In the genomic region with DNA sequence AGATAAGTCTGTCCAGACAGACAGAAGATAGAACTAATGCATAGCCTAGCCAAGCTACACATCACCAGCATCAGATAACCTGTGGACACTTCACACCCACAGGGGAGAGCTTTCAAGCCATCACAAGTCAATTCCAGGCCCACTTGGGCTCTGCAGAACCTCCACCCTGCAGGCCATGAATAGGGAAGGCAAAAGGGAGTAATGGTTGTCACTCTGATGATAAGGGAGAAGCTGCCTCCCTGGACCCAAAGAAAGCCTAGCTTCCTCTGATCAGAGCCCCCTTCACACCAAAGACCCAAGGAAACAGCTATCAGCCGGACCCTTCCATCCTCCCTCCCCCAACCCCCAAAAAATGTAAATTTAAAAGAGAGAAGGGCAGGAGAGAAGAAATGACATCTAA, we compare ENCODE assay signal across 8 mouse cellular contexts. TPM values are rescaled to one million over a fixed set of nuclear protein-coding genes. Genes with fewer than 3 reads are reported as not detected.
DNase-seq lines count a peak whose midpoint lies in the region; ATAC-seq and TF ChIP-seq lines count a peak whose summit lies in the region.

No protein-coding gene starts in this region.

- H3K36me3 ChIP-seq in kidney, adult 2 months (ENCODE audit: control insufficient read depth, insufficient read depth, low read length): no peaks in the 10 kb centered on the region
- H3K36me3 ChIP-seq in MEL (ENCODE audit: control insufficient read depth in 1 of 2, insufficient read depth in 2 of 2, low read length in 2 of 2) (peaks cover 0 to 25% of the 10 kb centered on the region in 2 experiments; a peak in 2 of 4 replicates), macrophage (ENCODE audit: inconsistent target) (no peaks in the 10 kb centered on the region)
- H3K36me3 ChIP-seq in heart, embryonic 16.5 days (ENCODE audit: control insufficient read depth, insufficient read depth): no peaks in the 10 kb centered on the region

- DNase-seq in kidney, adult 2 months: no peak
- DNase-seq in kidney, adult 8-10 months: no peak
- DNase-seq in MEL (ENCODE audit: low read depth, low spot score): peak; percentile 51
- DNase-seq in frontal cortex, postnatal 36 days (ENCODE audit: low spot score in 2 of 2): no peak
- DNase-seq in ovary, postnatal 14 days (ENCODE audit: low spot score): no peak

- no peak for TF ChIP-seq POLR2A in kidney, adult 2 months (IDR thresholded peaks at IDR 0.05; ENCODE audit: low read depth, low read length)
- TF ChIP-seq POLR2A in MEL (IDR thresholded peaks at IDR 0.05; ENCODE audit: control insufficient read depth in 1 of 2, insufficient read depth in 1 of 2, low read depth in 1 of 2, low read length in 2 of 2, poor library complexity in 1 of 2): no peak

- H3K4me1 ChIP-seq in kidney, adult 2 months (ENCODE audit: control insufficient read depth, insufficient read depth, low read length): peaks cover 13% of the 10 kb centered on the region; the same call in 1 of the 2 replicates
- peaks cover 10 to 19% of the 10 kb centered on the region in 2 experiments for H3K4me1 ChIP-seq in MEL (ENCODE audit: control insufficient read depth in 1 of 2, insufficient read depth in 2 of 2, low read length in 2 of 2)
- H3K4me1 ChIP-seq in heart, embryonic 16.5 days (ENCODE audit: control insufficient read depth, insufficient read depth, low read length): peaks cover 20% of the 10 kb centered on the region

- H3K9me3 ChIP-seq in MEL (replicated peaks; ENCODE audit: insufficient read depth, low read length): no peaks in the 10 kb centered on the region
- no peaks in the 10 kb centered on the region for H3K9me3 ChIP-seq in heart, embryonic 16.5 days (replicated peaks; ENCODE audit: control insufficient read depth, low read length)

- no peak for ATAC-seq in heart, embryonic 16.5 days (replicated peaks; ENCODE audit: extremely low read depth, insufficient read depth, low FRiP score)
- no peak for ATAC-seq in frontal cortex, adult (ENCODE audit: low TSS enrichment)

- H3K79me2 ChIP-seq in MEL (ENCODE audit: control insufficient read depth, insufficient read depth, low read length, poor library complexity) (peaks cover 25% of the 10 kb centered on the region), macrophage (ENCODE audit: inconsistent target) (peaks cover 57% of the 10 kb centered on the region)

- peak overlapping the region; percentile 10 for H3K4me3 ChIP-seq in kidney, adult 2 months (ENCODE audit: insufficient read depth, low read depth, low read length)
- H3K4me3 ChIP-seq in MEL (ENCODE audit: control insufficient read depth in 1 of 2, insufficient read depth in 1 of 2, low read depth in 2 of 2, low read length in 2 of 2): peak overlapping the region; percentile 75 to 90
- peak overlapping the region; percentile 92 for H3K4me3 ChIP-seq in heart, embryonic 16.5 days (ENCODE audit: low read length)
- H3K4me3 ChIP-seq in macrophage (ENCODE audit: inconsistent target): peak overlapping the region; percentile 57

- peak overlapping the region; percentile 75 for H3K9ac ChIP-seq in MEL (ENCODE audit: control insufficient read depth, low read depth, low read length, poor library complexity, severe bottlenecking)
- peak overlapping the region; percentile 96 for H3K9ac ChIP-seq in heart, embryonic 16.5 days (ENCODE audit: low read length)

- TF ChIP-seq EP300 in MEL (IDR thresholded peaks at IDR 0.05; ENCODE audit: low read depth in 1 of 2, low read length in 2 of 2): no peak; a peak in 1 of 4 replicates

- no peak for TF ChIP-seq RAD21 in MEL (IDR thresholded peaks at IDR 0.05; ENCODE audit: low read depth, low read length)

- no peak overlapping the region for H3K27ac ChIP-seq in kidney, adult 2 months (ENCODE audit: insufficient read depth, low read depth, low read length)
- H3K27ac ChIP-seq in MEL (ENCODE audit: control insufficient read depth, low read depth, low read length) (peak overlapping the region; percentile 17; the same call in 1 of the 2 replicates), macrophage (no peak overlapping the region; the same call in 1 of the 2 replicates)
- 0 out of 2 replicates have a peak overlapping the region, but pooled peaks have one; percentile 16 for H3K27ac ChIP-seq in heart, embryonic 16.5 days (ENCODE audit: low read length)

- 43% methylated on average over 1 of the region's 1 CpGs for WGBS in kidney, adult 2 months
- WGBS in heart, embryonic 16.5 days: 44% methylated on average over 1 of the region's 1 CpGs
- 56% methylated on average over 1 of the region's 1 CpGs for WGBS in macrophage (ENCODE audit: missing documents)

- no peak for TF ChIP-seq CTCF in kidney, adult 2 months (conservative IDR thresholded peaks at IDR 0.05; ENCODE audit: insufficient read depth, insufficient read length, low read depth, low read length)
- no peak for TF ChIP-seq CTCF in MEL (IDR thresholded peaks at IDR 0.05 in 2 of 3, conservative IDR thresholded peaks at IDR 0.05 in 1 of 3; ENCODE audit: control insufficient read depth in 1 of 3, insufficient read depth in 1 of 3, low read depth in 2 of 3, low read length in 3 of 3, poor library complexity in 1 of 3, severe bottlenecking in 1 of 3)

- H3K27me3 ChIP-seq in kidney, adult 2 months (replicated peaks; ENCODE audit: control insufficient read depth, insufficient read depth, low read length): no peaks in the 10 kb centered on the region
- no peaks in the 10 kb centered on the region for H3K27me3 ChIP-seq in MEL (ENCODE audit: control insufficient read depth in 1 of 2, insufficient read depth in 2 of 2, low read length in 2 of 2)
- no peaks in the 10 kb centered on the region for H3K27me3 ChIP-seq in heart, embryonic 16.5 days (ENCODE audit: control insufficient read depth, insufficient read depth, low read length)

- peak overlapping the region; percentile 67 for H3K4me2 ChIP-seq in heart, embryonic 16.5 days (ENCODE audit: low read depth, low read length)

TF ChIP-seq in MEL, 35 proteins besides CTCF, POLR2A, EP300 and RAD21:
- TF ChIP-seq E2F4 (IDR thresholded peaks at IDR 0.05; ENCODE audit: borderline replicate concordance, low read depth, low read length) (no peak), GATA1 (IDR thresholded peaks at IDR 0.05; ENCODE audit: low read depth, low read length) (0 out of 2 replicates have a peak, but pooled peaks have one; percentile 6)

RNA-seq across cellular contexts. Expression of gene Ralgapa2, which starts 1.4 kb away (rescaled TPM):
- polyA plus RNA-seq in kidney, adult 2 months (2012; rRNA removed): 14.7 and 15.8 TPM in 2 replicates
- total RNA-seq in MEL (2012; rRNA removed): 9.2 and 9.4 TPM in 2 replicates
- 1 to 10 TPM in 1 of 2 experiments, not detected in 1; 9.6 TPM for polyA plus RNA-seq in MEL (2012; ENCODE audit: insufficient read depth in 1 of 2, insufficient read length in 2 of 2, low read depth in 1 of 2, low replicate concordance in 2 of 2, missing spikeins in 1 of 2)
- 11.1 and 12.0 TPM in 2 replicates for polyA plus RNA-seq in heart, embryonic 16.5 days (2015; fragmentation: Nextera tagmentation; extraction: Ambion mirVana)
- total RNA-seq in macrophage (2018; cell fraction: chromatin; rRNA removed): 100 to 1,000 TPM; 123 to 838 (median 267) TPM
- total RNA-seq in macrophage (2018; cell fraction: cytosol; rRNA removed): 10 to 100 TPM in 17 of 26 experiments, 1 to 10 TPM in 9; 5.9 to 25.4 (median 14.5) TPM
- total RNA-seq in macrophage (2018; cell fraction: nucleus; rRNA removed): 100 to 1,000 TPM in 13 of 26 experiments, 10 to 100 TPM in 13; 36.4 to 362 (median 111) TPM
- polyA plus RNA-seq in macrophage (2018): 9.7 to 13.8 TPM (median 10.5 TPM) in 3 replicates

Comparison
In these comparisons a context has a peak if more than half of its experiments do, and no peak if none do; other contexts are left out.
1. H3K27ac ChIP-seq: peak in MEL (single experiment) and heart, embryonic 16.5 days (single experiment); none in kidney, adult 2 months (single experiment) and macrophage (single experiment).
2. H3K4me3 ChIP-seq: peak in every context shown above with its lines; median percentile 92 in heart, embryonic 16.5 days; 82 in MEL; 57 in macrophage; 10 in kidney, adult 2 months.